Mouse (Mus musculus) bone marrow, adult 2 months (tissue): ENCODE measurements at regions not wholly inside any gene's neighbourhood (a gene's known extent, or its start where the extent isn't known, plus 50 kb on each side); places are given as distances from the start of the nearest gene placed in this dataset.

Experiments used
- CTCF ChIP-seq: fragments of 200-500 bp; IDR thresholded peaks from 2 replicates; pipeline ENCODE4 v1.5.1; 2011; ENCODE audit warnings: low read length, control low read depth; ENCODE audit not compliant: control insufficient read depth, insufficient read depth
- POLR2A ChIP-seq: fragments of 200-500 bp; IDR thresholded peaks from 2 replicates; pipeline ENCODE4 v1.6.1; 2011; ENCODE audit warnings: low read depth, mild to moderate bottlenecking, control low read depth, low read length, borderline replicate concordance; ENCODE audit not compliant: control insufficient read depth

DNA sequence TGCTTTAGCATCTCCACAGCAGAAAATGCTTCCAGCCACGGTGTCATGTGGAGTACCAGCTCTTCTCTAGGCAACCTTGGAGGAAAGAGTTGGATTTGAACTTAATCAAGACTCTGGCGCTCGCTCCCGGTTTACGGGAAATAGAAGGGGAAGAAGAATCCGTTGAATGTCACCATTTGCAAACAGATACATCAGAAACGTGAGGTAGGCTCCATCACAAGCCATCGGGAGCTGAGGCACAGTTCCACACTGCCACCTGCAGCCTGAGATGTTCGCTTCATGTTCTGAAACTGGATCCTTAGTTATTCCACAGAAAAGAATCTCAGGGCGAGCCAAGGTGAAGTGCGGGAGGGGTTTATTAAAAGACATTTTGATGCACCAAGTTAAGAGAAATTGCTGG, 148.5 kb downstream of the Atp23 start:
- TF ChIP-seq CTCF: no peak
- no peak for TF ChIP-seq POLR2A
